Mouse (Mus musculus) heart, postnatal 0 days (tissue): ENCODE measurements at regions not wholly inside any gene's neighbourhood (a gene's known extent, or its start where the extent isn't known, plus 50 kb on each side); places are given as distances from the start of the nearest gene placed in this dataset.
"Not testable (repeated sequence)": the region's sequence is repeated elsewhere in the genome, so short reads cannot be mapped to it uniquely, and the experiment has no call there.

Experiments used
- CTCF ChIP-seq: IDR thresholded peaks from 2 replicates; pipeline ENCODE4 v1.5.1; 2016; ENCODE audit warnings: antibody characterized with exemption, control low read depth, low read depth
- EP300 ChIP-seq: IDR thresholded peaks from 2 replicates; pipeline ENCODE4 v1.6.1; 2016; ENCODE audit warnings: antibody characterized with exemption, low read depth

DNA sequence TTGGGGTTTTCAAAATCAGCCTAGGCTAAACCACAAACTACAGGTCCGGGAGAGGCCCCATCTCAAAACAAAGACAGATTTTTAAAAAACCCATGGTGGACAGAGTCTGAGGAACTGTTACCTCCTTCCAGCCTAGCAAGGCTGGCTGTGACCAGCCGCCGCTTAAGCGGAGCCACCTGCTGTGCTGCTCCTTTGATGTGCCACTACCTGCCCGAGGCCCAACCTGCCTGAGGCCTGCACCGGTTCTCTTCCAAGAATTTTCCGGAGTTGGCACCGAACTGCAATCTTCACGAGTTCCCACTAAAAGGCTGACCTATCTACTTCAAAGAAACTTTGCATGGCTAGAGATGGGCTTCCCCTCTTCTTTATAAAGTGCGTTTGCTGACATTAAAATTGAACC lies 97.6 kb downstream of the Dusp6 start:
- not testable (repeated sequence) for TF ChIP-seq EP300, CTCF
